14 mouse cellular contexts compared by ENCODE assay signal in genomic region chr10:130263203-130263602, GRCm38 (mm10). TPM values are rescaled to one million over a fixed set of nuclear protein-coding genes. Genes with fewer than 3 reads are reported as not detected.
DNase-seq lines count a peak whose midpoint lies in the region; ATAC-seq and TF ChIP-seq lines count a peak whose summit lies in the region.
"Had no signal": no experiment of that assay in that cellular context is flagged by ENCODE, and none has a peak within 500 bp of the region (broad histone marks: within the 10 kb centered on the region; RNA-seq: fewer than 3 reads in every experiment).

No protein-coding gene starts in this region.

- TF ChIP-seq EP300 in heart, adult 2 months (IDR thresholded peaks at IDR 0.05; ENCODE audit: insufficient read depth, low read depth, low read length), result no peak

- H3K27me3 ChIP-seq in hindbrain, embryonic 10.5 days (ENCODE audit: insufficient read depth, poor library complexity, severe bottlenecking), result no peaks in the 10 kb centered on the region
- no peaks in the 10 kb centered on the region for H3K27me3 ChIP-seq in hindbrain, embryonic 11.5 days (ENCODE audit: control insufficient read depth, insufficient read depth, low read length)
- no peaks in the 10 kb centered on the region for H3K27me3 ChIP-seq in forebrain, postnatal 0 days (ENCODE audit: insufficient read depth, low read length)
- no peaks in the 10 kb centered on the region for H3K27me3 ChIP-seq in liver, embryonic 12.5 days (replicated peaks)
- no peaks in the 10 kb centered on the region for H3K27me3 ChIP-seq in heart, adult 2 months (ENCODE audit: control insufficient read depth, insufficient read depth, low read length)
- H3K27me3 ChIP-seq: liver, embryonic 15.5 days had no signal

- DNase-seq in hindbrain, embryonic 10.5 days (ENCODE audit: low spot score), result no peak
- DNase-seq in hindbrain, embryonic 11.5 days (ENCODE audit: low spot score), result no peak
- DNase-seq in forebrain, postnatal 0 days, result peak; percentile 48
- peak; percentile 18 to 26 for DNase-seq in left cerebral cortex, postnatal 10 days (ENCODE audit: extremely low spot score in 1 of 2, low spot score in 2 of 2)
- peak; percentile 15 for DNase-seq in right cerebral cortex, postnatal 14 days
- no peak for DNase-seq in heart, adult 2 months
- DNase-seq in heart, postnatal 10 days, result no peak
- DNase-seq: embryo, embryonic 11 days; kidney, postnatal 14 days had no signal

- 0 out of 2 replicates have a peak overlapping the region, but pooled peaks have one; percentile 40 for H3K27ac ChIP-seq in hindbrain, embryonic 10.5 days
- H3K27ac ChIP-seq in hindbrain, embryonic 11.5 days (ENCODE audit: low read depth, low read length), result no peak overlapping the region
- no peak overlapping the region for H3K27ac ChIP-seq in forebrain, postnatal 0 days (ENCODE audit: low read depth, low read length)
- H3K27ac ChIP-seq in liver, embryonic 12.5 days, result no peak overlapping the region
- H3K27ac ChIP-seq in heart, adult 2 months, result no peak overlapping the region
- H3K27ac ChIP-seq: liver, embryonic 15.5 days had no signal

- no peak overlapping the region for H3K4me2 ChIP-seq in hindbrain, embryonic 11.5 days (replicated peaks; ENCODE audit: low read depth, low read length)
- no peak overlapping the region for H3K4me2 ChIP-seq in forebrain, postnatal 0 days (ENCODE audit: low read depth)
- no peak overlapping the region for H3K4me2 ChIP-seq in liver, embryonic 12.5 days
- H3K4me2 ChIP-seq: liver, embryonic 15.5 days had no signal

- no peaks in the 10 kb centered on the region for H3K36me3 ChIP-seq in hindbrain, embryonic 10.5 days
- no peaks in the 10 kb centered on the region for H3K36me3 ChIP-seq in hindbrain, embryonic 11.5 days (ENCODE audit: control insufficient read depth, insufficient read depth, low read length)
- no peaks in the 10 kb centered on the region for H3K36me3 ChIP-seq in forebrain, postnatal 0 days (ENCODE audit: insufficient read depth)
- no peaks in the 10 kb centered on the region for H3K36me3 ChIP-seq in liver, embryonic 12.5 days
- H3K36me3 ChIP-seq in heart, adult 2 months (ENCODE audit: control insufficient read depth, insufficient read depth, low read length), result no peaks in the 10 kb centered on the region
- H3K36me3 ChIP-seq: liver, embryonic 15.5 days had no signal

- 64% methylated on average over 4 of the region's 4 CpGs for WGBS in hindbrain, embryonic 10.5 days
- WGBS in hindbrain, embryonic 11.5 days, result 60% methylated on average over 4 of the region's 4 CpGs
- WGBS in forebrain, postnatal 0 days, result 29% methylated on average over 4 of the region's 4 CpGs
- WGBS in liver, embryonic 12.5 days (ENCODE audit: insufficient replicate concordance), result 51% methylated on average over 4 of the region's 4 CpGs
- WGBS in heart, adult 2 months, result 50% methylated on average over 4 of the region's 4 CpGs

- H3K4me1 ChIP-seq in hindbrain, embryonic 10.5 days (replicated peaks), result no peaks in the 10 kb centered on the region
- H3K4me1 ChIP-seq in hindbrain, embryonic 11.5 days (replicated peaks; ENCODE audit: control insufficient read depth, insufficient read depth, low read length), result no peaks in the 10 kb centered on the region
- H3K4me1 ChIP-seq in forebrain, postnatal 0 days (ENCODE audit: insufficient read depth), result no peaks in the 10 kb centered on the region
- H3K4me1 ChIP-seq in liver, embryonic 12.5 days, result no peaks in the 10 kb centered on the region
- H3K4me1 ChIP-seq in heart, adult 2 months (ENCODE audit: control insufficient read depth, insufficient read depth, low read length), result no peaks in the 10 kb centered on the region
- H3K4me1 ChIP-seq: liver, embryonic 15.5 days had no signal

- intact Hi-C loops in left cerebral cortex, postnatal 10 days (cut with DNase I), result no loop called here
- intact Hi-C loops in heart, adult 2 months (cut with DNase I), result no loop called here
- intact Hi-C loops in heart, postnatal 10 days (cut with DNase I), result no loop called here

- TF ChIP-seq CTCF in forebrain, postnatal 0 days (IDR thresholded peaks at IDR 0.05; ENCODE audit: low read depth), result no peak
- TF ChIP-seq CTCF in heart, adult 2 months (IDR thresholded peaks at IDR 0.05), result no peak

- no peaks in the 10 kb centered on the region for H3K9me3 ChIP-seq in hindbrain, embryonic 10.5 days
- H3K9me3 ChIP-seq in hindbrain, embryonic 11.5 days (ENCODE audit: control insufficient read depth, low read length), result no peaks in the 10 kb centered on the region
- no peaks in the 10 kb centered on the region for H3K9me3 ChIP-seq in forebrain, postnatal 0 days (ENCODE audit: low read length)
- no peaks in the 10 kb centered on the region for H3K9me3 ChIP-seq in liver, embryonic 12.5 days (replicated peaks)
- H3K9me3 ChIP-seq: liver, embryonic 15.5 days had no signal

- H3K9ac ChIP-seq in hindbrain, embryonic 11.5 days (ENCODE audit: low read depth, low read length), result no peak overlapping the region
- H3K9ac ChIP-seq in forebrain, postnatal 0 days, result no peak overlapping the region
- H3K9ac ChIP-seq in liver, embryonic 12.5 days, result no peak overlapping the region
- H3K9ac ChIP-seq in heart, adult 2 months (ENCODE audit: low read depth, low read length), result no peak overlapping the region
- H3K9ac ChIP-seq: liver, embryonic 15.5 days had no signal

- TF ChIP-seq POLR2A in heart, adult 2 months (IDR thresholded peaks at IDR 0.05; ENCODE audit: insufficient read depth, low read depth, low read length), result no peak

- ATAC-seq in hindbrain, embryonic 11.5 days (ENCODE audit: low FRiP score), result no peak; the same call in 1 of the 2 replicates
- ATAC-seq in forebrain, postnatal 0 days, result peak; percentile 92
- ATAC-seq in liver, embryonic 12.5 days, result no peak
- ATAC-seq: activated CD4-positive, CD25-positive, alpha-beta regulatory T cell, adult 4 months had no signal

- no peak overlapping the region for H3K4me3 ChIP-seq in hindbrain, embryonic 10.5 days
- no peak overlapping the region for H3K4me3 ChIP-seq in hindbrain, embryonic 11.5 days (ENCODE audit: low read depth, low read length)
- no peak overlapping the region for H3K4me3 ChIP-seq in forebrain, postnatal 0 days (ENCODE audit: low read depth, low read length)
- H3K4me3 ChIP-seq in liver, embryonic 12.5 days, result no peak overlapping the region
- H3K4me3 ChIP-seq in heart, adult 2 months, result no peak overlapping the region
- H3K4me3 ChIP-seq: liver, embryonic 15.5 days had no signal

- no peaks in the 10 kb centered on the region for H3K79me2 ChIP-seq in heart, adult 2 months (replicated peaks; ENCODE audit: control insufficient read depth, insufficient read depth, low read length)

RNA-seq across cellular contexts. Expression of gene Neurod4, which starts 16.8 kb away (rescaled TPM):
- 14.0 and 23.1 TPM in 2 replicates for polyA plus RNA-seq in hindbrain, embryonic 10.5 days (2016; fragmentation: Nextera tagmentation; extraction: Ambion mirVana)
- polyA plus RNA-seq in hindbrain, embryonic 11.5 days (2014; fragmentation: Nextera tagmentation; extraction: Ambion mirVana), result 22.3 and 23.3 TPM in 2 replicates
- total RNA-seq in forebrain, postnatal 0 days (2014; rRNA removed), result 0.69 and 1.9 TPM in 2 replicates
- polyA plus RNA-seq in forebrain, postnatal 0 days (2015; fragmentation: Nextera tagmentation; extraction: Ambion mirVana), result 0.78 and 1.2 TPM in 2 replicates
- under 1 TPM in 1 of 2 experiments, not detected in 1; 0.19 TPM for total RNA-seq in left cerebral cortex, postnatal 10 days (2021)
- polyA plus RNA-seq in liver, embryonic 12.5 days (2016; fragmentation: Nextera tagmentation; extraction: Ambion mirVana), result not detected in 2 replicates
- not detected for total RNA-seq in heart, adult 2 months (2021)
- not detected in 2 replicates for polyA plus RNA-seq in heart, adult 2 months (2012; rRNA removed)
- not detected for total RNA-seq in heart, postnatal 10 days (2021)
- polyA plus RNA-seq: gonadal fat pad, adult 2 months; liver, embryonic 15.5 days; stomach, embryonic 16.5 days had no signal

RNA-seq across cellular contexts. Expression of gene Olfr827, which starts 49.0 kb away (rescaled TPM):
- 0.10 TPM in 1 of 2 replicates, not detected in the other for polyA plus RNA-seq in hindbrain, embryonic 10.5 days (2016; fragmentation: Nextera tagmentation; extraction: Ambion mirVana)
- not detected in 2 replicates for polyA plus RNA-seq in hindbrain, embryonic 11.5 days (2014; fragmentation: Nextera tagmentation; extraction: Ambion mirVana)
- not detected in 2 replicates for total RNA-seq in forebrain, postnatal 0 days (2014; rRNA removed)
- not detected in 2 replicates for polyA plus RNA-seq in forebrain, postnatal 0 days (2015; fragmentation: Nextera tagmentation; extraction: Ambion mirVana)
- not detected for total RNA-seq in left cerebral cortex, postnatal 10 days (2021)
- not detected in 2 replicates for polyA plus RNA-seq in liver, embryonic 12.5 days (2016; fragmentation: Nextera tagmentation; extraction: Ambion mirVana)
- total RNA-seq in heart, adult 2 months (2021), result not detected
- not detected in 2 replicates for polyA plus RNA-seq in heart, adult 2 months (2012; rRNA removed)
- not detected for total RNA-seq in heart, postnatal 10 days (2021)
- polyA plus RNA-seq: activated CD4-positive, CD25-positive, alpha-beta regulatory T cell, adult 4 months; gonadal fat pad, adult 2 months; liver, embryonic 15.5 days; stomach, embryonic 16.5 days had no signal

RNA-seq across cellular contexts. Expression of gene Tespa1, which starts 59.5 kb away (rescaled TPM):
- not detected in 2 replicates for polyA plus RNA-seq in hindbrain, embryonic 10.5 days (2016; fragmentation: Nextera tagmentation; extraction: Ambion mirVana)
- 0.18 and 0.26 TPM in 2 replicates for polyA plus RNA-seq in hindbrain, embryonic 11.5 days (2014; fragmentation: Nextera tagmentation; extraction: Ambion mirVana)
- total RNA-seq in forebrain, postnatal 0 days (2014; rRNA removed), result not detected in 2 replicates
- polyA plus RNA-seq in forebrain, postnatal 0 days (2015; fragmentation: Nextera tagmentation; extraction: Ambion mirVana), result not detected in 2 replicates
- 1 to 10 TPM; 1.8 to 2.4 TPM for total RNA-seq in left cerebral cortex, postnatal 10 days (2021)
- 3.8 and 3.9 TPM in 2 replicates for polyA plus RNA-seq in liver, embryonic 12.5 days (2016; fragmentation: Nextera tagmentation; extraction: Ambion mirVana)
- total RNA-seq in heart, adult 2 months (2021), result under 1 TPM; 0.47 to 0.70 TPM
- 0.12 and 0.18 TPM in 2 replicates for polyA plus RNA-seq in heart, adult 2 months (2012; rRNA removed)
- total RNA-seq in heart, postnatal 10 days (2021), result under 1 TPM; 0.40 to 0.72 TPM

Comparison
In these comparisons a context has a peak if more than half of its experiments do, and no peak if none do; other contexts are left out.
1. DNase-seq: peak in forebrain, postnatal 0 days (single experiment), left cerebral cortex, postnatal 10 days (2 of 2) and right cerebral cortex, postnatal 14 days (single experiment); none in hindbrain, embryonic 10.5 days (single experiment), hindbrain, embryonic 11.5 days (single experiment), heart, adult 2 months (0 of 2) and heart, postnatal 10 days (0 of 2).